Mouse (Mus musculus): Measurements from ENCODE around the gene Bend5.

Gene Bend5

DNA sequence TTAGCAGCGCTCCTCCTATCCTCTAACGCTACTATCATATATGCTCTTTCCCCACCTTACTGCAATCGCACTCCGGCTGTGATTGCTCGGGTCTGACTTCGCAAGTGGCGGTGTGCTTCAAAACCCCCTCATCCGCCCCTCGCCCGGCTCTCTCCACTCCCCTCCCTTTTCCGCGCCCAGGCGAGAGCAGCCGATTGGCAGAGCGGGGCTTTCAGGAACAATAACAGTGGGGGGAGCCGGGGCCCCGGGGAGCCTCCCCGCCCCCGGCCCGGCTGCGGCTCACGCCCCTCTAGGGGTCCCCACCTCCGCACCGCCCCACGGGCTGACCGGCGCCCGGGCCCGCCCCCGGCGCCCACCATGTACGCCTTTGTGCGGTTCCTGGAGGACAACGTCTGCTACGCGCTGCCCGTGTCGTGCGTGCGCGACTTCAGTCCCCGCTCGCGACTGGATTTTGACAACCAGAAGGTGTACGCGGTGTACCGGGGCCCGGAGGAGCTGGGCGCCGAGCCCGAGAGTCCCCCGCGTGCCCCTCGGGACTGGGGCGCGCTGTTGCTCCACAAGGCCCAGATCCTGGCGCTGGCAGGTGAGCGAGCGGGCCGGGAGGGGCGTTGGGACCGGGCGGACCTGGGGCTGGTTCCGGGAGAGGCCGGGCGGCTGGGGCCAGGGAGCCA lies at the start of gene Bend5:
Bend5 (plus strand) TSS at position 189 of the 671 bp plus-strand sequence.
- peak; percentile 32 for DNase-seq (ENCODE audit: low spot score)

DNA sequence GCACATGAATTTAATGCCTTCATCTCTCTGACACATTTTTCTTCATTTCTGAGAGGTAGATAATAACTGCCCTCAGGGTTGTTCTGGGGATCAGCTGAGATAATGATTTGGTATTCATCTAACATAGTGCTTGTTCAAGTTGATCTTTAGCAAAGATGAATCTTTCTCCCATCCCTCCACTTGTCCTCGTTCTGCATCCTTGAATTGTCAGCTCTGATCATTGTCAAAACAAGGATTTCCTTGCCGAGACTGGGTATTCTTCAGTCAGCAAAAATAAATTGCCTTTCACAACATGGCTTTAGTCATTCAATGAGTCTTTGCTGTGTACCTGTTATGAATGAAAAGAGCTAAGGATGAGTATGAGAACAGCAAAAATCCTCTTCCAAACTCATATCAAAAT lies 47.0 kb upstream of the Bend5 start:
- DNase-seq (ENCODE audit: low spot score) = no peak

DNA sequence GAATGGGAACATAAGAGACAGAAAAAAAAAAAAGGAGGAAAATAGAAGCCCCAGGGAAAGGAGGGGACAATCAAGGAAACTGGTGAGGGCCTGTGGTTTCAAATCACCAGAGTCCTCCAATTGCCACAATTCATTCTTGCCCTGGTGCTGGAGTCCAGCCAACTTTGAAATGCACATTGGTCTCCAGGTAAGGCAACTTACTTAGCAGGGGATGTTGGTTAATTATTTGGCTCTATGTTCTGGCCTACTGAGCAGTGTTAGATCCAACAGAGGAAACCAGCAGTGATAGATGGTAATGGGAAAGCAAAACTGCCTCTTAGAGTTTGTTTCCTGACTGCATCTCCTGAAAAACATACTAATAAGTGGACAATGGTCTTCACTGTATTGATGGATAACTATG lies 37.6 kb upstream of the Bend5 start:
- no peak for DNase-seq (ENCODE audit: low spot score)

DNA sequence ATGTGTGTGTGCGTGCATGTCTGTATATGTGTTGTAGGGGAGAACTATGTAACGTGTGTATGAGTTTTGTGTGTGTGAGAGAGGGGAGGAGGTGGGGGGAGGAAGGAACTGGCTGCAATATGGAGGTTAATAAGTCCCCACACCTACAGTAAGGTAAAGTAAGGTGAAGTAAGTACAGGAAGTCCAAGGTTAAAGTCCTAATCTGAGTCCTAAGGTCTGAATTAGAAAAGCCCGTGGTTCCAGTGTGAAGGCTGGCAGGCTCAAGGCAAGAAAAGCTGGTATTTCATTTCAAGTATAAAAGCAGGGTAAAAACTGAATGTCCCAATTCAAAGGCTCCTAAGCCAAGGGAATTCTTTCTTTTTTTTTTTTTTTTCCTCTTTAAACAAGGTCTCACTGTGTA lies 36.7 kb upstream of the Bend5 start:
- DNase-seq (ENCODE audit: low spot score) = no peak

DNA sequence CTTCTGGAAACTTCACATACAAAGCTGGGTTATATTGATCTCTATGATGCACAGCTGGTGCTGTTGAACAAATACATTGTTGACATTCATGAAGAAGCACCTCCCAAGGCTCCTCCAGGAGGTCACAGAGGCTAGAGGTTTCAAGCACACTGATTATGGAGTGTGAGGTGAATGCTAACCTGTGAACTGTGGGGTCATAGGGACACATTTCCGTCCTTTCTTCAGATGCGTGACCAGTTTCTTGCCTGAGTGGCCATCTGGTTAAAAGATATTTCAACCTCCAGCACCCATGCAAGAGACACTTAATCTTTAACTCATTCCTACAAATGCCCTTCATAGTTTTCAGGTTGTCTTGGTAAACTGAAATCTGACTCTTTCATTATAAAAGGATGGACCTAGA lies 31.7 kb upstream of the Bend5 start:
- no peak for DNase-seq (ENCODE audit: low spot score)

DNA sequence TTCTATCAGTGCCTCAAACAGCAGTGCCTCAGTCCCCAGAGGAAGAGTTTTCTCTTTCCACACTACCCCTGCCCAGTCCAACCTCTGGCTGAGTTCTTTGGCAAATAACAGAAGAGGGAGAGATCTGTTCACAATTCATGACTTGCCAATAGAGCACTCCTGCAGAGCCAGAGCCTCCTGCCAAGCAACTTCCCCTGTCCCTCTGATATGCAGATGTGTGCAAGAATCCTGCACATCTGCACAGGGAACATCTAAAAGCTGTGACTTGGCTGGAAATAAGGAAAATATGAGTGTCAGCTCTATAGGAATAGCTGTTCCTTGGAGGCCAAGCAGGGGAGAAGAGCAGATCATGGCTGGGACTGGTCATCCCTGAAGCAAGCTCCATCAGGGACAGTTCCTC lies 24.1 kb upstream of the Bend5 start:
- DNase-seq (ENCODE audit: low spot score) = no peak

DNA sequence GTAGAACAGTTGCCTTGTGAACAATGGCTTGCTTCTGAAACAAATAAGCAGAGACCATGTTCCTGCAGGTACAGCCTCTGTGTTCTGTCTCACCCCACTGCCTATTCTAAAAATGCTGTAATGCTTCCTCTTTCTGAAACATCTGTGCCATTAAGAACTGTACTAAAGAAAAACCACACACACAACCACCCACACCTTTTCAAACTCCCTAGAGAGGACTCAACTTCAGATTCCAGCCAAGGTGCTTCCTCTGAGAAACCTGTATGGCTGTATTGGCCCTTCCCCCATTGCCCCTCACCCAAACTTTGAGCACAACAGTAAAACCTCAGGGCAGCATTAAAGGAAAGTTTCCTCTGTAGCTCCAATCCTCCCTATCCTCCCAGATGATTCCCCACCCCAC lies 15.0 kb upstream of the Bend5 start:
- DNase-seq (ENCODE audit: low spot score) = no peak

DNA sequence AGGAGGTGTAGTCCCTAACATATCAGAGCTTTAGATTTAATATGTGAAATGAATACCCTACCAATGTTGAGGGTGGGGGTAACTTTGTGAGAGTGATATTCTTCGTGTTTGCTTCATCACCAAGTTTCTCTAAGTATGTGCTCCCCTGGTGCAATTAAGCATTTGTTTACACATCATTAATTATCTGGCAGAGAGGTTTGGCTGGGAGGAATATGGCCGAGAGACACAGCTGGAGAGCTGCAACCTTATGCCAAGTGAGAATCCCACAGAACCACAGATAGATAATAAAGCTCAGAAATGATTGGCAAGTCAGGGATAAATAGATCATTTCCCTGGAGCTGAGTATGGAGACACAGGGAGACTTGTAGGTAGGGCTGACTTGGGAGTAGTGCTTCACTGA lies 14.1 kb upstream of the Bend5 start:
- DNase-seq (ENCODE audit: low spot score) = no peak

DNA sequence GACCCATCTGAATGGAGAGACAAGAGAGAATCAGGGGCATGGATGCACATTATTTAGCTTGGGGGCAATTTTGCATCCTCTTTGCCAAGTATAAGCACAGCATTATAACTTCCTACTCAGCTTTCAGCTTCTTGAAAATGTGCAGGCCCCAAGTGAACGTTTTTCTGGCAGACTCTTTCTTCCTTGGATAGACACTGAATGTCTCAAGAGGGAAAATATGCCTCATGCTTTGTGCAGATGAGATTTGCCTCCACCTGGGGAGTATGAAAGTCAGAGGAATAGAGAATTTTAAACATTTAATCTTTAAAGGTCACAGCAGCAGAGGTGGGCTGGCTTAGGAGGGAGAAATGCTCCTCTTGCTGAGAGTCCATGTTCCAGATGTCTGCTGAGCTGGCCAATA lies 11.6 kb upstream of the Bend5 start:
- DNase-seq (ENCODE audit: low spot score) = no peak

DNA sequence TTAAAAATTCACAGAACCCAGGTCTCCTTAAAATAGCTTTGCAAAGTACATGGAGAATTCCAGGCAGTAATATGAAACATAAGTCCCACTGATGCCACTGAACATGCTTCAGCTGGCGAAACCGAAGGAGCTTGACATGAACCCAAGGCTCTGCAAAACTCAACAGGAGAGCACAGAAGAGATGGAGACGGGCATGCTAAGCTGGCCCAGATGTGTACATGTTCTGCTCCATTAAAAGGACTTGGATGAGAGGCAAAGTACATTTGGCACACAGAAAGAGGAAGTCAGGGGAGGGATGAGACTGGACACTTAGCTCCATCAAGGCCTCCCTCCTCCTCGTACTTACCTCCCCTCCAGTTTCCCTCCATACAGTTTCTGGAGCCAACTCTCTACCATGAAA lies 4.1 kb upstream of the Bend5 start:
- DNase-seq (ENCODE audit: low spot score) = no peak

DNA sequence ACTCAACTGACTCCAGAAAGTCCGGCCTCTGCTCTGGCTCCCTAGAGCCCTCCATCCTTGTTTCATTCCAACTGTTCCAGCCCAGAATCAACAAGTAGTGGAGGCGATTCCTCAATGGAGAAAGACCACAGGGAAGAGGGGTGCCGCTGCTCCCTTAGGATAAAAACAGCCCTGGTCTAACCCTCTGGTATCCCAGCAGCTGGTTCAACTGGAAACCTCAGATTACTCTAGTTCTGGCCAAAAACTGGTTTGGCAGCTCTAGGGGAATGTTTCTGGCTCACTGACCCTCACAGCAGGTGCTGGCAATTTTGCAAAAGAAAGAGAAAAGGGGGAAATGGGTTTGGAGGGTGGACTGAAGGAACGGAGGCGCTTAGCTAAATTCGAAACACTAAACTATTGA lies 407 bp upstream of the Bend5 start:
- no peak for DNase-seq (ENCODE audit: low spot score)

DNA sequence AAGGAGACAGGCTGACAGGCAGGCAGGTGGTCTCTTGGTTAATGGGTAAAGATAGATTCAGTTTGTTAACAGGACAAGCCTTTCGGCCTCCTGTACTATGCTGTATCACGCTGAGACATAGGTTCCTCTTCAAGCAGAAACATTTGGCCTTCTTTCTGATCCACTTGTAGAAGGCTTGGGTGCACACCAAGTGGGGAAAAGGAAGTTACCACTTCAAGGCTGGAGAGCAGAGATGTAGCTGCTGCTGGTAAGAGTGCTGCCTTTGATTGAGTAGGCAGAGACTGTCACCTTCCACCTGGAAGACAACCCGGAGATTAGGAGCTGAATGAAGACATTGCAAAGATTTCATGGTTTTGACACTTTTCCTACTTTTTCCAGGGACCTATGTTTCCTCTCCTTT lies 1.3 kb downstream of the Bend5 start:
- DNase-seq (ENCODE audit: low spot score) = no peak

DNA sequence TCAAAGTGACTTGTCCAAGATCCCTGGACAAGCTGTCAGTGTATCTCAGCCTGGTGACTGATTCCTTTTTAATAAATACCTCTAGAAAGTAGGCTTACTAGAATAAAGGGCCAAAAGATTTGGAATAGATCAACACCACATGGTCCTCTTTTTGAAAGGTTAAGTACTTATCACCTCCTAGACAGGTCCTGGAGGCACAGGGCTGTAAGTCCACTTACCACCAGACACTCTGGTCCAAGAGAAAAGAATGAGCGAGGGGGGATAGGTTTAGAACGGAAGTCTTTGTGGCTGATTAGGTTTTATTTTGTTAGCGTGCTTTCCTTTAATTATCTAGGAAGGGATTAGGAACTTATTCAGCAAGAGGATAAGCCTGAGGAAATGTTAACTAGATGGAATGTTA lies 1.7 kb downstream of the Bend5 start:
- no peak for DNase-seq (ENCODE audit: low spot score)

DNA sequence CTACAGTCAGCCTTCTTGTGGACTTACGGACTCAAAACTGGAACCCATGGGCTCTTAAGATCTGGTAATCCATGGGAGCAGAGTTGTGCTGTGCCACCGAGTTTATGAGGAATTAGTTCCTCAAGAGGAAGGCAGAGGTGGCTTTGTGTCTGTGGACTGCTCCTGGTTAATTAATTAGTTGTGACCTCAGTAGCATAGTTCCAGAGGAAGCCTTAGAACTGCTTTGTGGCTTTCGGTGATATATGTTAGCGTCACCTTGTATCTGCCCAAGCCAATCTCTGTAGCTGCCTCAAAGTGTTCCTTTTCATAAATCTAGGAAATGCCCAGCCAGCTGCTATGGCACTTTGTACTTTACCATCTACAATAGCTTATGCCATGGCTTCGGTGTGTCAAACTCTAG lies 2.9 kb downstream of the Bend5 start:
- no peak for DNase-seq (ENCODE audit: low spot score)

DNA sequence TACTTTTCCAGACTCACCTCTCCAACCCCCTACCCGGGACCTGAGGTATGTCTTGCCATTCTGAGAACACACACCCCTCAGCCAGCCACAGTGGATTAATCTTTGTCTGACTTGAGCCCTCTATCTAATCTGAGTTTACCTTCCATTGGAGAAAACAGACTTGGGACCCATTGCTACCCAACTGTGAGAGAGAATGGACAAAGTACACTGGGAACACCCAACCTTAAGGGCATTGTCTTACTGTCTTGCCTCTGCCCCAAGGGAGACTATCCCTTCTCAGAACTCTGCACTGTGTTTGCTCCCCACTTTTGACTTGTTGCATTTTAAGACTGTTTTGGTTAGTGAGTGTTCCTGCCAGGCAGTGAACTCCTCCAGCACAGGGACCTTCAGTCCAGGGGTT lies 4.7 kb downstream of the Bend5 start:
- DNase-seq (ENCODE audit: low spot score) = no peak

DNA sequence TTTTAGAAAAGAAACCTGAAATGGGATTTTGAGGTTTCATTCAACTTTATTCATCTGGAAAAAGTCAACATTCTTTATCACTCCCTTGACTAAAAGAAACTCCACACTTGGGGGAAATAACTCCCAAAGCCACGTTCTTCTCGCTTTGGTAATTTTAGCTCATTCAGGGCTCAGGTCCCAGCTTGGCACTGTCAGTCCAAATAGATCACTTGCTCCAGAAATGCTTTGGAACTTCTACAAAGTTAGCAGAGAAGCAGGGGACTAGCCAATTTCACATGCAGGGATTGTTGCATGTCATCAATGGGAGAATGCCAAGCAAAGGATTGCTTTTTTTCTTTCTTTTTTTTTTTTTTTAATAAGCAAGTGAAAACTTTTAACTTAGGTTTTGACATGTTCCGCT lies 5.2 kb downstream of the Bend5 start:
- no peak for DNase-seq (ENCODE audit: low spot score)

DNA sequence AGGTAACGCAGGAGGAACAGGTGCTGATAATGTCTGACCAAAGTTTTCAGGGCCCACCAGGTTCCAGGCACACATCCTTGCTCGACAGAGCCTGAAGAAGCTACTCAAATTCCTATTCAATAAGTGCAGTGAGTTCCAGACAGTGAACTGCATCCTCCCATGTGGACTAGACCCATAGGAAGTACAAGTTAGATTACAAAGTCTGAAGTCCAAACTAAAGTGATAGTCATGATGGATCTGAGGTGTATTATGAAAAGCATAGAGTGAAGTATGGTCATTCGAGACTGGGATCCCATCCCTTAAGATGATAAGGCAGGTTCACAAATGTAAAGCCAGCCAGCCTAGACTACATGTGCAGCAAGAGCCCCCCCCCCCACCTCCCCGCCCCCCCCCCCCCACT lies 6.1 kb downstream of the Bend5 start:
- no peak for DNase-seq (ENCODE audit: low spot score)

DNA sequence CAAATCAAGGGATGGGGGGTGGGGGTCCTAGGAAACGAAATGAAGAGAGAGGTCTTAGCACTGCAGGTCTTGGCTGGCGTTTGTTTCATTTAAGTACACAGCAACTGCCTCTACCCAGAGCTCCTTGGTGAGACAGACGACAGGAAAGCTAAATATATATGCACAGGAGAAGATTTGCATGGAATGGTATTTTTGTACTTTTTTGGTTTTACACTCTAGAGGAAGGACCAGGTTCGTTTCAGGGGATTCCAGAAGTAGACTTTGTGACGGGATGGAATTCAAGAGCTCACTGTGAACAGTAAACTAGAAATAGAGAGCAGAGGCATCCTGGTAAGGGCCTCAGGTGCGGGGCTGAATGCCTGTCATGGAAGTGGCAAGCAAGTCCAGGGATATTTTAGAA lies 7.0 kb downstream of the Bend5 start:
- DNase-seq (ENCODE audit: low spot score) = no peak

DNA sequence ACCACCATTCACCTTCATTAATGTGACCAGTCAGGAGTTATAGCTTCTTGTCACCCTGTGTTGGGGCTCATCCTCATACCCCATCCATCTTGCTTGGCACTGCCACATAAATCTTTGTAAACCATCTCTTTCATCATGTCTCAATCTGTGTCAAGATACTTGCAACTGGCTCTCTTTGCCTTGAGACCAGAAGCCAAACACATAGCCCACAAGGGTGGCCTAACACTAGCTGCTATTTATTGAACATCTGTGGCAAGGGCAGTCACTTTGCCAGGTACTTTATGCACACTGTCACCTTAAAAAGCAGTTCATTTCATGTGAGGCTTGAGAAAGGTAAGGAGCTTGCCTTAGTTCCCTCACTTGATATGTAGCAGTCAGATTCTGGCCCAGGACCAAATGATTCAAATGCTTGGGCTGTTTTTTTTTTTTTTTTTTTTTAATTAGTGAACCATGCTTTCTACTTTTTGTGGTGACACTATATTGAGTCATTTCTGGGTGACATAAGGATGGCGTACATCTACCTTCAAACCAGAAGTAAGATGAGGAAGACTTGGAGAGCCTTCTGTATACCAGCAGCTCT lies 9.7 kb downstream of the Bend5 start:
- no peak for DNase-seq (ENCODE audit: low spot score)

DNA sequence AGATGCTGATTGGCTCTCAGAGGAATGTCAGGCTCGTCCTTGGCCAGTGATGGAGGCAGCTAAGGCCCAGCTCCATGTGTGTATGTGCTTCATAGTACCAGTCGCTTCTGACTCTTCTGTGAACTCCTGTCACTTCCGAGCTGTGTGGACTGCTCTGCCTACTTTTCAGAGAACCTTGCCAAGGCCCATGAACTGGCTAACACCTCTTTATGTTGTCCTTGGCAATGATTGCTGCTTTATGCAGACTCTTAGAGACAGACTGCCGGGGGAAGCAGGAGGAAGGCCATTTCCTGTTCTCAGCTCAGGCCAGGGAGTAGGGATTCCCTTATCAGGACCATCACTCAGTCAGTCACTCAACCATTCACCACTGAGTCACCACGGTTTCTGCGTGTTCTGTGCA lies 10.4 kb downstream of the Bend5 start:
- DNase-seq (ENCODE audit: low spot score) = no peak

DNA sequence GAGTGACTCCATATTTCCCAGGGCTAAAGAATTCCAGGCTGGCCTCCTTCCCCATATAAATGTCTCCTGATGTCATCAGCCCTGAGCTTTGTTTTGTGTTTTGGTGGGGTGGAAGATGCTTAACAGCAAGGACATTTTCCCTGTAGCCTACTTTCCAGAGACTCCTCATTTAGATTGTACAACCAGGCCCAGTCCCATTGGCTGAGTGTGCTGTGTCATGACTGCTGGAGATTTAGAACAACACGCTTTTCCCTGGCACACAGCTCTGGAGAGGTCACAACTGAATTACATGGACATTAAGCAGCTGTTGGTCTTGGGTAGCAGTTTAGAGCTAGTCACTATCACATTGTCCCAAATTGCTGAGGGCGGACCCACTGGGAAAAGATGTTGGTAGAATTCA lies 16.4 kb downstream of the Bend5 start:
- no peak for DNase-seq (ENCODE audit: low spot score)

DNA sequence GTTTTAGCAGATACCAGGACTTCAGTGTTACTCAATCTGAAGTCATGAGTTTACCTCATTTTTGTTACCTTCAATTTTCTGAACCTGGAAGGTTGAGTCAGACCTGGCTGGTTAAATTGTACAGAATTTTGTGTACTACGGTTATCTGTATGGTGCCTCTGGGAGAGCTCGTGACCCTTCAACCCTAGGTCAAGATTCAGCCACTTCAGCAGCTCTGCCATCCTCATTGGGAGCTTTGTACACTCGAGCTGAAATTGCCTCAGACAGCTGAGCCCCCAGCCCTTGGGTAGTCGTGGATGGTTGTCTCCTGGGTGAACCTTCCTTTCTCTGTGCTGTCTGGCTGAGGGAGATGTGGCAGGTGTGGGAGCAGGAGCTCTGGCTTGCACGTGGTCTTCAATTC lies 17.2 kb downstream of the Bend5 start:
- no peak for DNase-seq (ENCODE audit: low spot score)

DNA sequence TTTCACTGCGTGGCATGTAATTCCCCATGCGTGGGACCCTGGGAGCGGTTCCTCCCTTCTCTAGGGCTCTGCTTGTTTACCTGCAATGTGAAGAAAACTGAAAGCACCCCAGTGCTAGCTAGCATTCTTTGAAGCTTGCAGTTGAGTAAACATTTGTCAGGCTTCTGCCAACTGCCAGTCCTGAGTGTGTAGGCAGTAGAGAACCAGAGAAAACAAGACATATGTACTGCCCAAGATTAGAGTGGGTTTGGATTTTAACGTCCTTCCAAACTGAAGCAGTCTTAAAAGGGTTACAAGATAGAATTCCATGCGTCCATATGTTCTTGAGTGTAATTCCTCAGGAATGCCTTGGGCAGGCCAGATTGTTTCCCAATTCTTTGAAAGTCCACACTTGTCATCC lies 17.6 kb downstream of the Bend5 start:
- no peak for DNase-seq (ENCODE audit: low spot score)

DNA sequence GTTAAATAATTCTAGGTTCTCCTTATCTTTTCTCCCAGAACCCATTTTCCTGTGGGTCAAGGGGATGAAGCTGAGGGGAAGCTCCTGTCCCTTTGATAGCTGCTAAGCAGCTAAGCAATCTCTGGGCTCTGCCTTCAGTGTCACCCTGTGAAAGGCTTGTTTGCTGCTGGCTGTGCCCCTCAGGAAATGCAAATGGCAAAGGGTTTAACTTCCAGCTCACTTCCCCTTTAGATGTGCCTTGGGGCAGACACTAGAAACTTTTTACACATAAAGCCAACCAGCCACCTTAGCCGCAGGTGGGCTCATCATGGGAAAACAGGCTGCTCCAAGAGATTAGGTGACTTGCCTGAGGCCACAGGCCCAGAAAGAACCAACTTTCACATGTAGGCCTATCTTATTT lies 26.9 kb downstream of the Bend5 start:
- DNase-seq (ENCODE audit: low spot score) = no peak
